Mouse (Mus musculus): ENCODE measurements around the gene Cdc42ep2.

Gene Cdc42ep2

GRCm38 (mm10) chr19:5872528-5872927 lies 52.1 kb downstream of the Cdc42ep2 start:
- DNase-seq = no peak

GRCm38 (mm10) chr19:5871683-5872082 lies 52.9 kb downstream of the Cdc42ep2 start:
- no peak for DNase-seq

DNA sequence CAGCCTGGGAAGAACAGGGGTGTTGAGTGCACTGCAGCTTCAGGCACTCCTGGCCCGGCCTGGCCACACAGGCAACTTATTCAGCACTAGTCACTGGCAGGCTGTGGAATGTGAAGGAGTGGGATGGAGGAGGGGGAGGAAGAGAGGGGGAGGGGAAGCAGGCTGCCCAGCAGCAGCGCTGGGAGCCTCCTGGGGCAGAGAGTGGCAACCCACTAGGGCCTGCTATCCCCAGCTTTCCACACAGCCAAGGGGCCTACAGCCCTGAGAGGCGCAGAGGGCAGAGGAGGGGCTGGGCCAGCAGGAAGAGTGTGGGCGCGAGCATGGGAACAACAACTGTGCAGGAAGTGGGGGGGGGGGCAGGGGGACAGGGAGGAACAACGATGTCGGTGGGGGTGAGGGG lies 53.3 kb downstream of the Cdc42ep2 start:
- DNase-seq = peak; percentile 59

- DNase-seq = no peak
Observed at GRCm38 (mm10) chr19:5868096-5868495, 56.5 kb downstream of the Cdc42ep2 start.
